Mouse (Mus musculus) lung, postnatal 0 days (tissue): Measurements from ENCODE around the gene Xcr1. TPM values are rescaled to one million over a fixed set of nuclear protein-coding genes. Genes with fewer than 3 reads are reported as not detected.

Experiments used
- ATAC-seq: fragments of 200-750 bp; cut with Nextera tagmentation; 2 replicates; pipeline ENCODE4 v1.8.0; 2017; ENCODE audit warnings: moderate library complexity
- DNase-seq: peaks from one replicate; pipeline ENCODE4 v3.0.0-alpha.2; 2016; ENCODE audit warnings: low spot score
- H3K27ac ChIP-seq: fragments of 300-500 bp; sonication (generic); 2 replicates; pipeline ENCODE4 v1.5.1; 2014; ENCODE audit warnings: antibody characterized with exemption, mild to moderate bottlenecking, low read length, mixed read lengths
- H3K27me3 ChIP-seq: fragments of 300-500 bp; sonication (generic); replicated peaks from 2 replicates; pipeline ENCODE4 v1.6.1; 2014; ENCODE audit warnings: low read length, mixed read lengths; ENCODE audit not compliant: insufficient read depth
- H3K36me3 ChIP-seq: fragments of 300-500 bp; sonication (generic); 2 replicates; pipeline ENCODE4 v1.6.1; 2014; ENCODE audit warnings: low read length, mixed read lengths; ENCODE audit not compliant: insufficient read depth
- H3K4me1 ChIP-seq: fragments of 300-500 bp; sonication (generic); 2 replicates; pipeline ENCODE4 v1.6.1; 2014; ENCODE audit warnings: antibody characterized with exemption, low read depth, low read length, mixed read lengths; ENCODE audit not compliant: insufficient read depth
- H3K4me2 ChIP-seq: fragments of 300-500 bp; sonication (generic); replicated peaks from 2 replicates; pipeline ENCODE4 v1.6.1; 2014; ENCODE audit warnings: low read depth, mild to moderate bottlenecking, low read length, moderate library complexity, mixed read lengths
- H3K4me3 ChIP-seq: fragments of 300-500 bp; sonication (generic); 2 replicates; pipeline ENCODE4 v1.5.1; 2014; ENCODE audit warnings: low read depth, low read length
- H3K9ac ChIP-seq: fragments of 300-500 bp; sonication (generic); replicated peaks from 2 replicates; pipeline ENCODE4 v1.6.1; 2014; ENCODE audit warnings: low read depth, mild to moderate bottlenecking
- H3K9me3 ChIP-seq: fragments of 300-500 bp; sonication (generic); 2 replicates; pipeline ENCODE4 v1.6.1; 2016; ENCODE audit warnings: low read length, mixed read lengths
- CTCF ChIP-seq: IDR thresholded peaks from 2 replicates; pipeline ENCODE4 v1.5.1; 2016; ENCODE audit warnings: antibody characterized with exemption, mild to moderate bottlenecking
- EP300 ChIP-seq: IDR thresholded peaks from 2 replicates; pipeline ENCODE4 v1.6.1; 2016; ENCODE audit warnings: antibody characterized with exemption, mild to moderate bottlenecking, control low read depth
- WGBS: fragments of 180-500 bp; shearing (Covaris S2); extraction: QIAGEN DNeasy Blood & Tissue Kit; methylation state at CpG from one replicate; pipeline ENCODE4 v1.1.7; 2014; 5-methylcytosine and 5-hydroxymethylcytosine counted together
- polyA plus RNA-seq: library from polyadenylated mRNA; unstranded; fragments of >200 nt; fragmentation: Nextera tagmentation; extraction: Ambion mirVana; gene quantifications from 2 replicates; pipeline ENCODE4 v1.2.1, GENCODE M21; 2015

Gene Xcr1
- 0.02 and 0.06 TPM in 2 replicates for polyA plus RNA-seq

- Histone ChIP-seq H3K4me1 (no peaks in the 10 kb centered on the region), H3K9me3 (no peaks in the 10 kb centered on the region), H3K4me2 (no peak within 1 kb of the TSS), H3K9ac (no peak within 1 kb of the TSS), H3K4me3 (no peak within 1 kb of the TSS), H3K27me3 (no peaks in the 10 kb centered on the region), H3K27ac (no peak within 1 kb of the TSS), H3K36me3 (no peaks in the 10 kb centered on the region)
- 77% methylated on average over 9 of the region's 9 CpGs for WGBS
- no peak for ATAC-seq
- TF ChIP-seq CTCF (no peak), EP300 (no peak)
- no peak for DNase-seq
These were observed at the start of gene Xcr1 for GRCm38 (mm10) chr9:123861929-123862328. Gene Xcr1 (minus strand): TSS chr9:123862029.

GRCm38 (mm10) chr9:123872049-123872448 lies 10.2 kb upstream of the Xcr1 start:
- DNase-seq = no peak
- Histone ChIP-seq H3K4me2 (no peak overlapping the region), H3K9me3 (no peaks in the 10 kb centered on the region), H3K4me3 (no peak overlapping the region), H3K27ac (no peak overlapping the region), H3K27me3 (no peaks in the 10 kb centered on the region), H3K9ac (no peak overlapping the region), H3K36me3 (no peaks in the 10 kb centered on the region), H3K4me1 (no peaks in the 10 kb centered on the region)
- WGBS = 63% methylated on average over 4 of the region's 4 CpGs
- ATAC-seq = no peak
- TF ChIP-seq EP300 (no peak), CTCF (no peak)

- Histone ChIP-seq H3K4me2 (no peak overlapping the region), H3K27ac (no peak overlapping the region), H3K36me3 (no peaks in the 10 kb centered on the region), H3K4me1 (no peaks in the 10 kb centered on the region), H3K9ac (no peak overlapping the region), H3K27me3 (no peaks in the 10 kb centered on the region), H3K9me3 (no peaks in the 10 kb centered on the region), H3K4me3 (no peak overlapping the region)
- ATAC-seq = no peak
- no peak for DNase-seq
- 47% methylated on average over 4 of the region's 6 CpGs for WGBS
- TF ChIP-seq EP300 (no peak), CTCF (no peak)
These were observed 7.4 kb upstream of the Xcr1 start for GRCm38 (mm10) chr9:123869167-123869784.

- H3K4me3 ChIP-seq = no peak overlapping the region
- H3K36me3 ChIP-seq = no peaks in the 10 kb centered on the region
- no peak overlapping the region for H3K4me2 ChIP-seq
- H3K9me3 ChIP-seq = no peaks in the 10 kb centered on the region
- no peak overlapping the region for H3K27ac ChIP-seq
- no peak overlapping the region for H3K9ac ChIP-seq
- TF ChIP-seq EP300 = no peak
- no peak for TF ChIP-seq CTCF
- 100% methylated on average over 1 of the region's 1 CpGs for WGBS
- DNase-seq = no peak
- no peak for ATAC-seq
- no peaks in the 10 kb centered on the region for H3K4me1 ChIP-seq
- no peaks in the 10 kb centered on the region for H3K27me3 ChIP-seq
These were observed 1.8 kb upstream of the Xcr1 start for GRCm38 (mm10) chr9:123863641-123864040.

GRCm38 (mm10) chr9:123862895-123863616 lies 1.2 kb upstream of the Xcr1 start:
- Histone ChIP-seq H3K9ac (no peak overlapping the region), H3K36me3 (no peaks in the 10 kb centered on the region), H3K4me1 (no peaks in the 10 kb centered on the region), H3K4me3 (no peak overlapping the region), H3K27ac (no peak overlapping the region), H3K4me2 (no peak overlapping the region), H3K27me3 (no peaks in the 10 kb centered on the region), H3K9me3 (no peaks in the 10 kb centered on the region)
- no peak for DNase-seq
- WGBS = 89% methylated on average over 1 of the region's 1 CpGs
- TF ChIP-seq EP300 = no peak
- TF ChIP-seq CTCF = no peak
- no peak for ATAC-seq

GRCm38 (mm10) chr9:123856836-123857235 lies 5.0 kb downstream of the Xcr1 start:
- Histone ChIP-seq H3K4me2 (no peak overlapping the region), H3K9ac (no peak overlapping the region), H3K4me1 (no peaks in the 10 kb centered on the region), H3K9me3 (no peaks in the 10 kb centered on the region), H3K27me3 (no peaks in the 10 kb centered on the region), H3K36me3 (no peaks in the 10 kb centered on the region), H3K4me3 (no peak overlapping the region), H3K27ac (no peak overlapping the region)
- TF ChIP-seq EP300 = no peak
- no peak for TF ChIP-seq CTCF
- DNase-seq (no peak), ATAC-seq (no peak)
- WGBS = 61% methylated on average over 2 of the region's 2 CpGs
